Mouse (Mus musculus) forebrain, embryonic 11.5 days (tissue): Measurements from ENCODE around the gene Gm4778. TPM values are rescaled to one million over a fixed set of nuclear protein-coding genes. Genes with fewer than 3 reads are reported as not detected.

Experiments
- polyA plus RNA-seq: library from polyadenylated mRNA; unstranded; fragments of >200 nt; fragmentation: Nextera tagmentation; extraction: Ambion mirVana; gene quantifications from 2 replicates; pipeline ENCODE4 v1.2.1, GENCODE M21; 2014

Gene Gm4778
- polyA plus RNA-seq, 1 experiment from 2014 or later, result not detected

Other genes with a start within 250 kb of the Gm4778 start
- gene Gm9125, start 209.2 kb upstream of the Gm4778 start, polyA plus RNA-seq, result not detected in 2 replicates
- gene Gm10697, start 191.4 kb upstream of the Gm4778 start, polyA plus RNA-seq, result not detected in 2 replicates
- gene Gm10696, start 85.8 kb upstream of the Gm4778 start, polyA plus RNA-seq, result not detected in 2 replicates
- not detected in 2 replicates for gene Gm5286, start 67.3 kb upstream of the Gm4778 start, polyA plus RNA-seq
- gene Them4, start 46.1 kb downstream of the Gm4778 start, polyA plus RNA-seq, result 8.3 and 9.6 TPM in 2 replicates
- 0.35 and 0.57 TPM in 2 replicates for gene Them5, start 78.1 kb downstream of the Gm4778 start, polyA plus RNA-seq
- gene C2cd4d, start 98.4 kb downstream of the Gm4778 start, polyA plus RNA-seq, result 0.94 and 2.1 TPM in 2 replicates
- gene Rorc, start 108.8 kb downstream of the Gm4778 start, polyA plus RNA-seq, result 0.60 and 1.3 TPM in 2 replicates
- 0.23 and 0.35 TPM in 2 replicates for gene Lingo4, start 134.5 kb downstream of the Gm4778 start, polyA plus RNA-seq
- gene Tdrkh, start 149.2 kb downstream of the Gm4778 start, polyA plus RNA-seq, result 55.0 and 57.5 TPM in 2 replicates
- 65.3 and 67.0 TPM in 2 replicates for gene Mrpl9, start 179.3 kb downstream of the Gm4778 start, polyA plus RNA-seq
- 0.40 and 0.76 TPM in 2 replicates for gene Oaz3, start 179.9 kb downstream of the Gm4778 start, polyA plus RNA-seq
- gene Celf3, start 214.3 kb downstream of the Gm4778 start, polyA plus RNA-seq, result 137 and 149 TPM in 2 replicates
- 12.8 and 15.5 TPM in 2 replicates for gene Riiad1, start 216.3 kb downstream of the Gm4778 start, polyA plus RNA-seq